Mouse (Mus musculus): ENCODE data around the gene Samd8.

DNA sequence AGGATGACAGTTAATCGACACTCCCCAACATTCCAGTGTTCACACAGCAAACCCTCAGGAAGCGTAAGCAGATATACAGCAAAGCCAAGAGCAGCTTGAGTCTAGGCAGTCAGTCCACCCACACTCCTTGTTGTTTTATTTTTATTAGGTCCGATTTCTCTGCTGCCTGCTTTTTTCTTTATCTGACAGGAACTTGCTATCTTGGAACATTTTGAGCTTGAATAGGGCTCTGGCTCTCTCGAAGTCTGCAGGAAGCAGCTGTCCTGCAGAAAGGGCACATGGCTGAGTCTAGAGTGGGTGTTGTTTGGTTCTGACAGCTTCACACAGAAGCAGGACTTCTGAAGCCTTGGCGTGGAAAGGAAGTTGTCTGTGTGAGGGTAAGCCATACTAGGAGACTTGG lies 47.1 kb upstream of the Samd8 start:
- TF ChIP-seq CTCF (IDR thresholded peaks at IDR 0.05) (no peak), EP300 (IDR thresholded peaks at IDR 0.05) (0 out of 2 replicates have a peak, but pooled peaks have one; percentile 7)
